Mouse (Mus musculus) liver, embryonic 16.5 days (tissue): ENCODE data around the gene Arpc4. TPM values are rescaled to one million over a fixed set of nuclear protein-coding genes. Genes with fewer than 3 reads are reported as not detected.

Experiments used
- ATAC-seq: fragments of 200-750 bp; cut with Nextera tagmentation; 2 replicates; pipeline ENCODE4 v1.8.0; 2017; ENCODE audit warnings: low read depth, mild to moderate bottlenecking, moderate number of reproducible peaks, moderate library complexity
- H3K27ac ChIP-seq: fragments of 300-500 bp; sonication (generic); 2 replicates; pipeline ENCODE4 v1.5.1; 2014; ENCODE audit warnings: mild to moderate bottlenecking, low read length
- H3K27me3 ChIP-seq: fragments of 300-500 bp; sonication (generic); 2 replicates; pipeline ENCODE4 v1.6.1; 2014; ENCODE audit warnings: low read depth, low read length, mixed read lengths; ENCODE audit not compliant: control insufficient read depth, insufficient read depth
- H3K36me3 ChIP-seq: fragments of 300-500 bp; sonication (generic); 2 replicates; pipeline ENCODE4 v1.6.1; 2014; ENCODE audit warnings: mild to moderate bottlenecking; ENCODE audit not compliant: control insufficient read depth, insufficient read depth
- H3K4me1 ChIP-seq: fragments of 300-500 bp; sonication (generic); 2 replicates; pipeline ENCODE4 v1.6.1; 2014; ENCODE audit warnings: low read depth, low read length, mixed read lengths; ENCODE audit not compliant: control insufficient read depth
- H3K4me2 ChIP-seq: fragments of 300-500 bp; sonication (generic); 2 replicates; pipeline ENCODE4 v1.6.1; 2014; ENCODE audit warnings: low read depth, low read length, mixed read lengths
- H3K4me3 ChIP-seq: fragments of 300-500 bp; sonication (generic); 2 replicates; pipeline ENCODE4 v1.5.1; 2014; ENCODE audit warnings: low read depth, mild to moderate bottlenecking, low read length
- H3K9ac ChIP-seq: fragments of 300-500 bp; sonication (generic); 2 replicates; pipeline ENCODE4 v1.6.1; 2014; ENCODE audit warnings: low read depth, low read length
- H3K9me3 ChIP-seq: fragments of 300-500 bp; sonication (generic); replicated peaks from 2 replicates; pipeline ENCODE4 v1.6.1; 2016; ENCODE audit warnings: low read length; ENCODE audit not compliant: control insufficient read depth
- WGBS: fragments of 180-500 bp; shearing (Covaris S2); extraction: QIAGEN DNeasy Blood & Tissue Kit; methylation state at CpG from one replicate; pipeline ENCODE4 v1.1.7; 2014; ENCODE audit not compliant: insufficient replicate concordance; 5-methylcytosine and 5-hydroxymethylcytosine counted together
- polyA plus RNA-seq: library from polyadenylated mRNA; unstranded; fragments of >200 nt; fragmentation: Nextera tagmentation; extraction: Ambion mirVana; gene quantifications from 2 replicates; pipeline ENCODE4 v1.2.1, GENCODE M21; 2015

Gene Arpc4
- polyA plus RNA-seq, 1 experiment from 2014 or later: 179 TPM

GRCm38 (mm10) chr6:113427397-113427796 lies 49.5 kb downstream of the Arpc4 start:
- H3K27ac ChIP-seq: no peak overlapping the region
- H3K4me2 ChIP-seq: no peak overlapping the region
- ATAC-seq: peak; percentile 20; the same call in 1 of the 2 replicates
- H3K36me3 ChIP-seq: no peaks in the 10 kb centered on the region
- no peaks in the 10 kb centered on the region for H3K27me3 ChIP-seq
- no peak overlapping the region for H3K4me3 ChIP-seq
- 56% methylated on average over 3 of the region's 3 CpGs for WGBS
- no peak overlapping the region for H3K9ac ChIP-seq
- no peaks in the 10 kb centered on the region for H3K4me1 ChIP-seq
- no peaks in the 10 kb centered on the region for H3K9me3 ChIP-seq

DNA sequence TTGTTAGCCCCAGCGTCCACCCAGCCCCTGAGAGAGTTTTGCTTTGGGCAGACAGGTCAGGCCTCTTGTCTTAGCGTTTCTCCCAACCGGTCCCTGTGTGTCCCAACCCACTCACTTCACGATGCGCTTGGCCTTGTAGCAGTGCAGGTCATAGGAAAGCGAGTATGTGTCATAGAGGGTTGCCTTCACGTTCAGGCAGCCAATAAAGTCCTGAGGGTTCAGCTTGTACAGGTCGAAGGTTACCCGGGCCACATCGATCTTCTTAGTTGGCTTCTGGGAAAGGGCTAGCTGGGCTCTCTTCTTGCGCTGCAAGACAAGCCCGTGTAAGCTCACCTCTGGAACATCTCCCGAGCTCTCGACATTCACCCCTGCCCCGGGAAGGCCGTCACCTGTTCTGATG lies 50.1 kb downstream of the Arpc4 start:
- Histone ChIP-seq H3K27me3 (no peaks in the 10 kb centered on the region), H3K9me3 (no peaks in the 10 kb centered on the region), H3K4me3 (peak overlapping the region; percentile 3; the same call in 1 of the 2 replicates), H3K9ac (no peak overlapping the region), H3K4me2 (no peak overlapping the region), H3K4me1 (no peaks in the 10 kb centered on the region), H3K27ac (no peak overlapping the region), H3K36me3 (no peaks in the 10 kb centered on the region)
- 80% methylated on average over 16 of the region's 16 CpGs for WGBS
- ATAC-seq: peak; percentile 75

GRCm38 (mm10) chr6:113429965-113430364 lies 52.0 kb downstream of the Arpc4 start:
- Histone ChIP-seq H3K27ac (no peak overlapping the region), H3K27me3 (no peaks in the 10 kb centered on the region), H3K4me3 (no peak overlapping the region), H3K4me1 (no peaks in the 10 kb centered on the region), H3K4me2 (no peak overlapping the region), H3K9ac (no peak overlapping the region), H3K9me3 (no peaks in the 10 kb centered on the region), H3K36me3 (no peaks in the 10 kb centered on the region)
- 38% methylated on average over 3 of the region's 3 CpGs for WGBS
- ATAC-seq: no peak

- ATAC-seq: no peak
- Histone ChIP-seq H3K9me3 (no peaks in the 10 kb centered on the region), H3K4me2 (no peak overlapping the region), H3K27ac (no peak overlapping the region), H3K4me1 (no peaks in the 10 kb centered on the region), H3K9ac (no peak overlapping the region), H3K4me3 (no peak overlapping the region), H3K36me3 (no peaks in the 10 kb centered on the region), H3K27me3 (no peaks in the 10 kb centered on the region)
- WGBS: 51% methylated on average over 3 of the region's 3 CpGs
Measured at GRCm38 (mm10) chr6:113430846-113431245, 52.9 kb downstream of the Arpc4 start.

DNA sequence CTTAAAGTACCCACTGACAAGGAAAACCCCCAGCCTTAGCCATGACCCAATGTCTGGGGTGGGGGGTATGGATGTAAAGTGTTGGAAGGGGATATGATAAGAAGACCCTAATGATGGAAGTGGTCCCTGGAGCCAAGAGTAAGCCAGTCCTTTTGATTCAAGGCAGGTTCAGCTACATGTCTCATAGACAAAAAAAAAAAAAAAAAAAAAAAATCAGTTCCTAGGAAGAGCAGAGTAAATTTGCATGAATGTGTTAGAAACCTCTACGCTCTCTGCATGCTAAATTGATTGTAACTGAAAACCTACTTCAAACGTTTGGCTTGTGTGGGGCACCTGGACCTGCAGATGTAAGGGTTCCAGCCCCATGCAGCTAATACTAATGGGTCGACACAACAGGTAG lies 53.9 kb downstream of the Arpc4 start:
- Histone ChIP-seq H3K27ac (no peak overlapping the region), H3K4me3 (no peak overlapping the region), H3K4me1 (no peaks in the 10 kb centered on the region), H3K9me3 (no peaks in the 10 kb centered on the region), H3K4me2 (no peak overlapping the region), H3K9ac (no peak overlapping the region), H3K27me3 (no peaks in the 10 kb centered on the region), H3K36me3 (no peaks in the 10 kb centered on the region)
- WGBS: 49% methylated on average over 3 of the region's 3 CpGs
- ATAC-seq: no peak

DNA sequence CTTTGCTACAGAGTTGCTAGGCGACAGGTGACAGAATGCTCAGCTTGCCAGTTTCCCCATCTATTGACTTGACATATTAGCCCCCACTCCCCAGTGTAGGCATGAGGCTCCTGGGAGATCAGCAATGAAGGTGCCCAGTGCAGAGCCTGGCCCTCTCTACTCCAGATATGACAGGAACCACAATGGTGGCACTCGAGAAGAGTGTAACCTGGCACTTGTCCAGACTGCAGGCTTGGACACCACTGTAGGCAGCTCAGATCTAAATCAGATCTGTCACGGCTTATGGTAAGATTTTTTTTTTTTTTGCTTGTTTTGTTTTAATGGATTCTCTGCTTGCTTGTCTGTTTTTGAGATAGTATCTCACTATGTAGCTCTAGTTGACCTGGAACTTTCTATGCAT lies 55.7 kb downstream of the Arpc4 start:
- Histone ChIP-seq H3K27ac (no peak overlapping the region), H3K4me1 (no peaks in the 10 kb centered on the region), H3K27me3 (no peaks in the 10 kb centered on the region), H3K4me3 (no peak overlapping the region), H3K9me3 (no peaks in the 10 kb centered on the region), H3K4me2 (no peak overlapping the region), H3K36me3 (no peaks in the 10 kb centered on the region), H3K9ac (no peak overlapping the region)
- ATAC-seq: no peak
- 48% methylated on average over 3 of the region's 3 CpGs for WGBS

GRCm38 (mm10) chr6:113434691-113435090 lies 56.8 kb downstream of the Arpc4 start:
- H3K9me3 ChIP-seq: no peaks in the 10 kb centered on the region
- no peak overlapping the region for H3K4me3 ChIP-seq
- no peaks in the 10 kb centered on the region for H3K36me3 ChIP-seq
- H3K27me3 ChIP-seq: no peaks in the 10 kb centered on the region
- no peak overlapping the region for H3K27ac ChIP-seq
- H3K4me2 ChIP-seq: no peak overlapping the region
- H3K9ac ChIP-seq: no peak overlapping the region
- H3K4me1 ChIP-seq: no peaks in the 10 kb centered on the region
- WGBS: 50% methylated on average over 7 of the region's 7 CpGs
- ATAC-seq: no peak

DNA sequence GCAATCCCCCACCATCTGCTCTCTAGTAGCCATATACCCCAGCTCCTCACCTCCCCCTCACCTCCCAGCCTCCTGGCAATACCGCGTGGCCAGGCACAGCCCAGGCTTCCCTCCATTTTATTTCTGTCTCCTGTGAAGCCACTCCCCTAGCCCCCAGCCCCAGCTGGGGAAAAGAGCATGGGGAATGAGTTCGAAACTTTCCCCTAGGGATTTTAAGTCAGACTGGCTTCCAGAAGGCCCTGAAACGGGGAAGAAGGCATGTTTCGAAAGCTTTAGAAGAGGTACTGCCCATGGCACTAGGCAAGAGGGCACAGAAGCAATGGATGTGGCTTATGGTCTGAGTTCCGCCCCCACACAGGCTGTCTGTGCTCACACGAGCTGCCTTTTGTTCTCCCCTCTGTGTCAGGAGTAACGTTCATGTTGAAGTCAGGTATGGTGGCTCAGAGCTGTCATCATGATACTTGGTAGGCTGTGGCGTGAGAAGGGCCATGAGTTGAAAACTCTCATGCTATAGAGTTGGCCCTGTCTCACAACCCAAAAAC lies 57.8 kb downstream of the Arpc4 start, which contains the start of gene Cidec:
Gene Cidec, minus strand, starts transcription at position 97 of the 542 bp plus-strand sequence.
- no peak within 1 kb of the TSS for H3K9ac ChIP-seq
- H3K27ac ChIP-seq: no peak within 1 kb of the TSS
- 53% methylated on average over 9 of the region's 9 CpGs for WGBS
- ATAC-seq: no peak
- no peak within 1 kb of the TSS for H3K4me3 ChIP-seq
- H3K4me2 ChIP-seq: no peak within 1 kb of the TSS
- H3K9me3 ChIP-seq: no peaks in the 10 kb centered on the region
- H3K4me1 ChIP-seq: no peaks in the 10 kb centered on the region
- no peaks in the 10 kb centered on the region for H3K27me3 ChIP-seq
- no peaks in the 10 kb centered on the region for H3K36me3 ChIP-seq

- WGBS: 64% methylated on average over 12 of the region's 12 CpGs
- Histone ChIP-seq H3K27ac (no peak overlapping the region), H3K4me2 (no peak overlapping the region), H3K27me3 (no peaks in the 10 kb centered on the region), H3K4me1 (peaks cover 3% of the 10 kb centered on the region; the same call in 1 of the 2 replicates), H3K4me3 (no peak overlapping the region), H3K36me3 (no peaks in the 10 kb centered on the region), H3K9ac (no peak overlapping the region), H3K9me3 (no peaks in the 10 kb centered on the region)
- ATAC-seq: no peak
Measured at GRCm38 (mm10) chr6:113437135-113437534, 59.2 kb downstream of the Arpc4 start.
